Mouse (Mus musculus): ENCODE results near the gene Map2.

DNA sequence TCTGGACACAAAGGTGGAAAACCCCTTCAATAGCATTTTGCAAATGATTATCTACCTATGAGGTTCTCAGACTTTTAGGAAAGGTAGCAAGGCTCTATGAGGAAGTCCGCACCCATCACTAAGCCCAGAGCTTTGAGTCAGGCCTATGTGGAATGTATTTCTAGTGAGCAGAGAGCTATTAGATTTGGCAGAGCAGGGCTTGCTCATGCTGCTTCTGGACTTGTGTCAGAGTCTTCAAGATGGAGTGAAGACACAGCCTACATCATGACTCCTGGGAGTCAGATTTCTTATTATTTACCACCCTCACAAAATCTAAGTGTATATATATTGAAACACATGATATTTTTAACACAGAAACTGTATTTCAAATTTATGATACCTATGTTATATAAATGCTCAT lies 17.3 kb downstream of the Map2 start:
- TF ChIP-seq CTCF (IDR thresholded peaks at IDR 0.05; ENCODE audit: low read depth) (no peak), EP300 (optimal IDR thresholded peaks at IDR 0.05) (no peak)
